Mouse (Mus musculus): ENCODE data around the gene Dnase1l1.

Dnase1l1 gene

GRCm38 (mm10) chrX:74281732-74282394 lies at the start of gene Dnase1l1, which contains the start of gene Taz:
Gene Dnase1l1 (minus strand): TSS chrX:74282337.
Gene Taz (plus strand): TSS chrX:74281912.
- DNase-seq = peak; percentile 46 to 69

DNA sequence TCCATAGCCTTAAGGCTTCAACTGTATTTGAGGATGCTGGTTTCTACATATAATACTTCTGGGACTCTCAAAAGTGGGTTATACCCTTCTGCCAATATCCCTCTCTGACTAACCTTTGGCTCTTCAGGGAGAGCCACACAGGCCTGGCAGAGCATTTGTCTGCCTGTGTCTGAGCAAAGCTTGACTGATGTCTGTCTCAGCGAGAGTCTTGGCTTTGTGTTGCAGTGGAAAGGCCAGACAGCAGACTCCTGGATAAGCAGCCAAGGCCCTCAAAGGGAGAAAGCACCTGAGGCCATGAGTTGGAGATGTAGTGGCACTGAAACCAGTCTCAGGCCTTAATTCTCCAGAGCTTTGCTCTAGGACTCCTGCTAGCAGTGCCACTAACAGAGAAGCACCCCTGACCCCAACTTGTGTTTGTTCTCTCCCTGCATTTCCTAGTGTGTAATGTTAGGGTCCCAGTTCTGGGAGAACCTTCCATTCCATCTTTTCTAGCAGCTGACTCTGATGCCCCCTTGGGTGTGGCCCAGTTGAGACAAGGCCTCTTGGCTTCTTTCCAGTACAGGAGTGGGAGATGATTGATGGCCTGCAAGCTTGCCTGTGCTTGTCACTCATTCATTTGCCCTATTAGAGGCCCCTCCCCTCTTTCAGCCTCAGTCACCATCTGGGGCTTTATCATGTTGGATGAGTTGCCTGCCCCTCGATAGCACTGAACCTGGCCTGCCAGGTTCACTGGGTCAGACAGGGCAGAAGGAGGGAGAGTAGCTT lies 48.2 kb upstream of the Dnase1l1 start:
- no peak for DNase-seq

GRCm38 (mm10) chrX:74329215-74329671 lies 47.1 kb upstream of the Dnase1l1 start:
- DNase-seq = no peak

DNA sequence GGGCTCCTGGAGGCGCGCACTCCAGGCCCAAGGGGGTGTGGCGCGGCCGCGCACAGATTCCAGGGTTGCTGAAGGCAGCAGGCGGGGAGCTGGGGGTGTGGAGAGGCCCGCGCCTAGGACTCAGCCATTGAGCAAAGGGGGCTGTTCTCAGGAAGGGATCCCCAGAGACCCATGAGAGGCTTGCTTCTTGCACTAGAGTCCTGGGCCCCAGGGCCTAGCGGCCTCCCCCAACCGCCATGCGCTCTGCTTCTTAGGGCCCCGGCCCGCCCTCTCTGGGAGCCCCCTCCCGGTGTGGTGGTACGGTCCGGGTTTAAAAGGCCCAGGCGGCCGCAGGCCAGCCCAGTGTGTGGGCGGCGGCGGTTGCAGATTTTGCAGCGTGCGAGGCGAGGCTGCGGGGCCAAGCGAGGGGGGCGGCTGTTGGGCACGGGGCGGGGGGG lies 46.6 kb upstream of the Dnase1l1 start, which contains the start of gene Plxna3:
TSS of gene Plxna3 (plus strand) at position 342 of the 437 bp plus-strand sequence.
- peak; percentile 45 to 59 for DNase-seq

- DNase-seq = peak; percentile 80 to 90
These were observed 30.7 kb upstream of the Dnase1l1 start, which contains the start of gene Fam50a for GRCm38 (mm10) chrX:74312540-74313464. Gene Fam50a (plus strand): TSS chrX:74313033.

GRCm38 (mm10) chrX:74304867-74305700 lies 22.9 kb upstream of the Dnase1l1 start, which contains the start of gene Gdi1:
Gene Gdi1 (plus strand): TSS chrX:74304998.
- DNase-seq = peak; percentile 77 to 80

- DNase-seq = no peak
These were observed 17.6 kb upstream of the Dnase1l1 start for GRCm38 (mm10) chrX:74299721-74300120.

DNA sequence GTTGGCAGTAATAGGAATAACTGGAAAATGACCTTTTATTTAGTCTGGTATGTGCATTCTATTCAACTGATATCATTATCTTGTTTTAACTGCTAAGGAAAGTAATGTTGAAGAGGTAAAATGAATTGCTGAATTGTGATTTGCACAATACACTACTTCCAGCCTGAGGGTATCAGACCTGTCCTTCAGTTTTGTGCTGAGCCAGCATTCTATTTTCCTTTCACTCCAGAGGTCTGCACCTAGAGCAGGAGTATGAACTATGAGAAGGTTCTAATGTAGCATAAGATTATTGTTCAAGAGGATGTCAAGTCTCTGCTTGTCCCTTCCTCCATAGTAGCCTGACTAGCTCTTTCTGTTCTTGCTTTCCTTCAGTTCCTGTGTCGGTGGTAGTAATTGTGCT lies 16.2 kb upstream of the Dnase1l1 start:
- DNase-seq = no peak

DNA sequence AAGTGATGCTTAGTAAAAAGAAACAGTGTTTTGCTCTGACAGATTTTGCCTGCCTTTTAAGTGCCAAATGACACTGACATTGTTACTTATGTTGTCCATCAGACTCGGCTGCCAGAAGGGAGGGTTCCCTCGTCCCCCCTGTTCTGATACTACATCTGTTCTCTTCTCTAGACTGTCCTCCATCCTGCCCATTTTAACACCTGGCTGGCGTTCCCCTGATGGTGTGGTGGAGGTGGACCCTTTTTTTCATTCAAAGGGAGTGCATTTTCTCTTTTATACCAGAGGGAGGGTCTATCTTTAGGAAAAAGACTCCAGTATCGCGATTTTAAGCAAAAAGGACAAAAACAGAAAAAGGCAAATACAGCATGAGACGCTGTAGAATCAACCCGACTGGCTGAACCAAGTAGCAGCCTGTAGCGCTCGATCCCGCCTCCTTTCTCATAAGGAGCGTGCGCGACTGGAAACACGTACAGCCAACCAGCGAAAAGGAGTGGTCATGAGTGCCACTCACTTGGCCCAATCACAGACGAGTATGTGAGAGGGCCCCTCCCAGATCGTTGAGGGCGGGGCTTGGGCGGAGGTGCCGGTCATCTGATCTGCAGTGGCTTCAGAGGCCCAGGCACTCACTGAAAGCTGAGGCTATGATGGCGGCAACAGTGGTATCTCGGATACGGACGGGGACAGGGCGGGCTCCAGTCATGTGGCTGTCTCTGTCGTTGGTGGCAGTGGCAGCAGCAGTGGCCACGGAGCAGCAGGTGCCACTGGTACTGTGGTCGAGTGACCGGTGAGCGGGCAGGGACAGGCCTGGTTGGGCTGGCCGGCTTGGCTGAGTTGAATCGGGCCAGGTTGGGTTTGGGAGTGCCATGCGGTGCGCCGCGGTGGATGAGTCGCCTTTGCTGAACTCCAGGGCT lies 14.7 kb upstream of the Dnase1l1 start, which contains the start of gene Atp6ap1:
TSS of gene Atp6ap1 (plus strand) at position 560 of the 911 bp plus-strand sequence.
- DNase-seq = peak; percentile 93

DNA sequence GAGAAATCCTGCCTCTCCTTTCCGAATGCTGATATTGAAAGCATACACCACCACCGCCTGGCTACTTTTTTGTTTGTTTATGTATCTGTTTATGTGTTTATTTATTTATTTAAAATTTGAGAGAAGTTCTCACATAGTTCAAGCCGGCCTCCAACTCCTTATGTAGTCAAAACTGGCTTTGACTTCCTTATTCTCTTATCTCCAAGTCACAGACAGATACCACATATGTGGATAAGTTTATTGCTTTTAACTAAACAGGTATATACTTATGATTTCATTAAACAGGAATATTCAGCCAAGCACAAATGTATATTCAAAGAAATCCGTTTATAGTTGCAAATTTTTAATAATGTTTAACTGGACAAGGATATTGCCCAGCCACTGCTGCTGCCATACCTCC lies 11.3 kb upstream of the Dnase1l1 start:
- DNase-seq = no peak

DNA sequence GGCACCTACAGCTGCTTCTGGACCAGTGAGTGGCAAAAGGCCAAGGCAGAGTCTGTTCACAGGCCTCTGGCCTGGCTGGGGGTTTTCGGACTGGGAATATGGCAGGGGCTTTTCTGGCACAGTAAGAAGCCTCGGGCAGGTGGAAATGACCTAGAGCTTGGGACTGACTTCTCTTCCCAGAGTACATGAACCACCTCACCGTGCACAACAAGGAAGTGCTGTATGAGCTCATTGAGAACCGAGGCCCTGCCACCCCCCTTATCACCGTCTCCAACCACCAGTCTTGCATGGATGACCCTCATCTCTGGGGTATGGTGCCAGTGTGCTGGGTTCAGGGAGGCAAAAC lies 928 bp upstream of the Dnase1l1 start:
- DNase-seq = no peak

- peak; percentile 82 to 89 for DNase-seq
These were observed 406 bp upstream of the Dnase1l1 start for GRCm38 (mm10) chrX:74282395-74283091.

- DNase-seq = no peak
These were observed 951 bp downstream of the Dnase1l1 start for GRCm38 (mm10) chrX:74281041-74281731.

GRCm38 (mm10) chrX:74277916-74278315 lies 4.2 kb downstream of the Dnase1l1 start:
- no peak for DNase-seq

DNA sequence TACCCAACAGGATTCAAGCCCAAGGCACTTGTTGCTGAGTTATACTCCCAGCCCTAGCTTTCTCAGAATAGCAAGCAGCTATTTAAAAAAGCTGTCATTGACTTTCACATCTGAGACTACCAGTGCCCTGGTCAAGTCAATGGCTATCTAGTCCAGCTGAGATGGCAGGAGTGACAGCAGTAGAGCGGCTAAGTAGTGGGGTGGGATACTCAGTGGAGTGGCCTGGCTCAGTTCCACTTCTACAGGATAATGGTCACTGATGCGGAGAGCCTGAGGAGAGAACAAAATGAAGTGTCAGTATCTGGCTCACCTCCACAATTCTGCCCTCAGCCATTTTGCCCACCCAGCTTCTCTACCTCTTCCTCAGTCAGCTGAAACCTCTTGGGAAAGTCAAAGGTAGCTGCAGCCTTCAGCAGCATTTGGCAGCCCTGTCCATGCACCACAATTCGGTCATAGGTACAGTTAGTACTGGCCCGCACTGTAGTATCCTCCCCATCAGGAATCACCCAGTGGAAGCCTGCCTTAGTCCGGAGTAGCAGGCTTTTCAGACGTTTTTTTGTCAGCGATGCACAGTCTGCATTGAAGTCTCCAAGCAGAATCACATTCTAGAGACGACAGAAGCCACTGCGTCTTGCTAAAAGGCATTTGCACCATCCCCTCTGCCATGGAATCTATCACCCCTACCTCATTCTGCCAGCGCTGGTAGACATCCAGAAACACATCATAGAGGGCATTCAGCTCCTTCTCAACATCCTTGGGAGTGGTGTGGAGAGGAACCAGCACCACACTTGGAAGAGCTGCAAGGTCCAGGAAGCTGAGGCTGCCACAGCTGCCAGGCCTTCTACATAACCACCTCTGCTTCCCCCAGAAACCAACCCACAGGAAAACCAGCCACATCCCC lies 8.5 kb downstream of the Dnase1l1 start:
- no peak for DNase-seq

GRCm38 (mm10) chrX:74270902-74271551 lies 11.1 kb downstream of the Dnase1l1 start:
- peak in 1 of 2 experiments; percentile 26 for DNase-seq

Measured in thymus, postnatal 36 days (tissue).